Mouse (Mus musculus): ENCODE data around the gene Olfr1419. TPM values are rescaled to one million over a fixed set of nuclear protein-coding genes. Genes with fewer than 3 reads are reported as not detected.
A peak's percentile ranks its signal among the peaks of the same experiment; 100 is the strongest.
"Not testable (repeated sequence)": the region's sequence is repeated elsewhere in the genome, so short reads cannot be mapped to it uniquely, and the experiment has no call there.

The Olfr1419 gene
- not detected in 2 replicates for polyA plus RNA-seq (2015; fragmentation: Nextera tagmentation; extraction: Ambion mirVana)

DNA sequence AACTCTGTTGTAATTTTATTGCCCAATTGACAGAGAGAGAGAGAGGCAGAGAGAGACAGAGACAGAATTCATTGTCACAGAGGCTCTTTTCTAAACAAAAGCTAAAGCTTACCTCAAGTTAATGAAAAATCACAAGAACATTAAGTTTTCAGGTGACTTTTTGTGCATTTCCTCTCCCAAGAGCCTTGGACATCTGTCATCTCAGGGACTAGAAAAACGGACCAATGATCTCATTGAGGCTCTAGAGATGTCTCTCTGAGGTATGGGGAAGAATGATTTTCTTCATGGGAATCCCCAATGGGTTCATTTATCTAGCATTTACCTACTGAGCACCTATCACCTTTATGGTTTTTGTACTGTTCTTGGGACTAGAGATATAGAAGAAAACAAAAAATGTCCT is at the start of gene Olfr1419:
Gene Olfr1419, minus strand, starts transcription at position 101 of the 400 bp plus-strand sequence.
- H3K9me3 ChIP-seq (replicated peaks; ENCODE audit: control insufficient read depth, low read length), result no peaks in the 10 kb centered on the region
- H3K27me3 ChIP-seq (ENCODE audit: control insufficient read depth, insufficient read depth, low read depth, low read length), result no peaks in the 10 kb centered on the region
- no peak within 1 kb of the TSS for H3K4me2 ChIP-seq (ENCODE audit: low read depth, low read length)
- H3K27ac ChIP-seq (ENCODE audit: low read length), result no peak within 1 kb of the TSS
- no peaks in the 10 kb centered on the region for H3K4me1 ChIP-seq (ENCODE audit: control insufficient read depth, low read depth, low read length)
- 32% methylated on average over 1 of the region's 1 CpGs for WGBS (ENCODE audit: insufficient replicate concordance)
- ATAC-seq (ENCODE audit: low read depth), result no peak
- no peak within 1 kb of the TSS for H3K9ac ChIP-seq (ENCODE audit: low read depth, low read length)
- H3K36me3 ChIP-seq (ENCODE audit: control insufficient read depth, insufficient read depth), result no peaks in the 10 kb centered on the region
- no peak within 1 kb of the TSS for H3K4me3 ChIP-seq (ENCODE audit: low read depth, low read length)

GRCm38 (mm10) chr19:11922515-11922914 is 47.6 kb upstream of the Olfr1419 start:
- H3K4me3 ChIP-seq (ENCODE audit: low read depth, low read length); H3K4me2 ChIP-seq (ENCODE audit: low read depth, low read length); ATAC-seq (ENCODE audit: low read depth); H3K9ac ChIP-seq (ENCODE audit: low read depth, low read length); H3K27ac ChIP-seq (ENCODE audit: low read length); H3K27me3 ChIP-seq (ENCODE audit: control insufficient read depth, insufficient read depth, low read depth, low read length); H3K9me3 ChIP-seq (replicated peaks; ENCODE audit: control insufficient read depth, low read length); H3K4me1 ChIP-seq (ENCODE audit: control insufficient read depth, low read depth, low read length): not testable (repeated sequence)
- WGBS (ENCODE audit: insufficient replicate concordance), result 75% methylated on average over 2 of the region's 2 CpGs
- H3K36me3 ChIP-seq (ENCODE audit: control insufficient read depth, insufficient read depth), result peaks cover 33% of the 10 kb centered on the region

GRCm38 (mm10) chr19:11922068-11922467 is 47.2 kb upstream of the Olfr1419 start:
- Histone ChIP-seq H3K27ac (ENCODE audit: low read length) (no peak overlapping the region), H3K4me1 (ENCODE audit: control insufficient read depth, low read depth, low read length) (no peaks in the 10 kb centered on the region), H3K27me3 (ENCODE audit: control insufficient read depth, insufficient read depth, low read depth, low read length) (no peaks in the 10 kb centered on the region), H3K9ac (ENCODE audit: low read depth, low read length) (no peak overlapping the region), H3K4me2 (ENCODE audit: low read depth, low read length) (no peak overlapping the region), H3K36me3 (ENCODE audit: control insufficient read depth, insufficient read depth) (peaks cover 33% of the 10 kb centered on the region), H3K4me3 (ENCODE audit: low read depth, low read length) (no peak overlapping the region), H3K9me3 (replicated peaks; ENCODE audit: control insufficient read depth, low read length) (no peaks in the 10 kb centered on the region)
- WGBS (ENCODE audit: insufficient replicate concordance), result 77% methylated on average over 1 of the region's 1 CpGs
- no peak for ATAC-seq (ENCODE audit: low read depth)

DNA sequence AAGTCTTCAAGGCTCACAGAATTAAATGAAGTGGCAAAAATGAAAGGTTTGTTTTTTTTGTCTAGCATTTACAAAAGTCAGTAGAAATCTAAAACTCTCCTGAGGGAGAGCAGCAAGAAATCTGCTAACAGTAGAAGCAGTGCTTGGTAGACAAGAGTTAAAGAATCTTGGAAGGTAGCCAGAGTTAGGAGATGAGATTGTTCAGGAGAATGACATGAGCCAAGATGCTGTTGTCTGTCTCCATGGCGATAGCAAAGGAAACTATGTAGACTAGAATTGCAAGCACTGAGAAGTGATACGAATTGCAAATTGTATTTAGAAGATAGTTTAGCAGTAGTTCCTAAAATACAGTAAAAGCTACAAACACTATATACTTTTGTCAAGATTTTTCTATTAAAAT is 40.9 kb upstream of the Olfr1419 start:
- Histone ChIP-seq H3K36me3 (ENCODE audit: control insufficient read depth, insufficient read depth) (peaks cover 12% of the 10 kb centered on the region), H3K4me3 (ENCODE audit: low read depth, low read length) (no peak overlapping the region), H3K27me3 (ENCODE audit: control insufficient read depth, insufficient read depth, low read depth, low read length) (no peaks in the 10 kb centered on the region), H3K9ac (ENCODE audit: low read depth, low read length) (no peak overlapping the region), H3K4me1 (ENCODE audit: control insufficient read depth, low read depth, low read length) (peaks cover 11% of the 10 kb centered on the region), H3K9me3 (replicated peaks; ENCODE audit: control insufficient read depth, low read length) (no peaks in the 10 kb centered on the region), H3K4me2 (ENCODE audit: low read depth, low read length) (no peak overlapping the region), H3K27ac (ENCODE audit: low read length) (no peak overlapping the region)
- ATAC-seq (ENCODE audit: low read depth), result no peak
- 61% methylated on average over 2 of the region's 2 CpGs for WGBS (ENCODE audit: insufficient replicate concordance)

DNA sequence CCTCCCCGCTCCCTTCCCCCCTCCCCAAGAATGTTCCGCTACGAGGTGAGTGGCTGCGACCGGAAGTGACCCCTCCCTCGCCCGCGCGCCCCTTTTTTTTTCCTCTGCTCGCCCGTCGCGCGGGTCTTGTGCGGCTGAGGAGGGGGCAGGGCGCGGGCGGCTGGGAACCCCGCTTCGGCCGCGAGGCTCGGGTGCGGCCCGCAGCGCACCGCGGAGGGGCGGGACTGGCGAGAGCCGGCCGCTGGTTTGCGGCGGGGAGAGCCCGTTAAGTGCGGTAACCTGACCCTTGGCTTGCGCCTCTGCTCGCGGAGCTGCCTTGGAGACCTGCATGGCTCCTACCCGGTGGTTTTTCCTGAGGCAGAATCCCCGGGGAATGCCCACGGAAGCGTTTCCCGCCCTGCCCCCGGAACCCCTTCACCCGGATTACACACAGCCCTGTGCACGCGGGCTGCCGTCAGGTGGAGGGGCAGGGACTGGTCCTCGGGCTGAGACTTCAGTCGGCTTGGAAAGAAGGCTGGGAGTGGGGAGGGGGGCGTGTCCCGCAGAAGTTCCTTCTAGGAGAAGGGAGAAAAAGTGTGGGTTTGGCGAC is 37.7 kb upstream of the Olfr1419 start:
- WGBS (ENCODE audit: insufficient replicate concordance), result under 1% methylated on average over 51 of the region's 54 CpGs

GRCm38 (mm10) chr19:11912037-11912532 is 37.2 kb upstream of the Olfr1419 start, which contains the start of gene Patl1:
Gene Patl1 (plus strand): TSS chr19:11912399.
- Histone ChIP-seq H3K9ac (ENCODE audit: low read depth, low read length) (peak within 1 kb of the TSS; percentile 95), H3K36me3 (ENCODE audit: control insufficient read depth, insufficient read depth) (peaks cover 3% of the 10 kb centered on the region; the same call in 1 of the 2 replicates), H3K4me2 (ENCODE audit: low read depth, low read length) (peak within 1 kb of the TSS; percentile 93), H3K27me3 (ENCODE audit: control insufficient read depth, insufficient read depth, low read depth, low read length) (no peaks in the 10 kb centered on the region), H3K4me1 (ENCODE audit: control insufficient read depth, low read depth, low read length) (peaks cover 11% of the 10 kb centered on the region), H3K9me3 (replicated peaks; ENCODE audit: control insufficient read depth, low read length) (no peaks in the 10 kb centered on the region), H3K27ac (ENCODE audit: low read length) (peak within 1 kb of the TSS; percentile 87), H3K4me3 (ENCODE audit: low read depth, low read length) (peak within 1 kb of the TSS; percentile 92)
- peak; percentile 97 for ATAC-seq (ENCODE audit: low read depth)
- WGBS (ENCODE audit: insufficient replicate concordance), result under 1% methylated on average over 40 of the region's 53 CpGs

More for the DNA sequence above, 37.7 kb upstream of the Olfr1419 start:
- Histone ChIP-seq H3K27ac (ENCODE audit: low read length) (peak overlapping the region; percentile 87), H3K36me3 (ENCODE audit: control insufficient read depth, insufficient read depth) (peaks cover 3% of the 10 kb centered on the region; the same call in 1 of the 2 replicates), H3K4me3 (ENCODE audit: low read depth, low read length) (peak overlapping the region; percentile 92), H3K9ac (ENCODE audit: low read depth, low read length) (peak overlapping the region; percentile 95), H3K27me3 (ENCODE audit: control insufficient read depth, insufficient read depth, low read depth, low read length) (no peaks in the 10 kb centered on the region), H3K9me3 (replicated peaks; ENCODE audit: control insufficient read depth, low read length) (no peaks in the 10 kb centered on the region), H3K4me1 (ENCODE audit: control insufficient read depth, low read depth, low read length) (peaks cover 11% of the 10 kb centered on the region), H3K4me2 (ENCODE audit: low read depth, low read length) (peak overlapping the region; percentile 93)
- ATAC-seq (ENCODE audit: low read depth), result peak; percentile 58

GRCm38 (mm10) chr19:11911603-11912002 is 36.7 kb upstream of the Olfr1419 start:
- 3% methylated on average over 17 of the region's 17 CpGs for WGBS (ENCODE audit: insufficient replicate concordance)
- Histone ChIP-seq H3K9ac (ENCODE audit: low read depth, low read length) (peak overlapping the region; percentile 60), H3K27ac (ENCODE audit: low read length) (peak overlapping the region; percentile 47), H3K27me3 (ENCODE audit: control insufficient read depth, insufficient read depth, low read depth, low read length) (no peaks in the 10 kb centered on the region), H3K9me3 (replicated peaks; ENCODE audit: control insufficient read depth, low read length) (no peaks in the 10 kb centered on the region), H3K36me3 (ENCODE audit: control insufficient read depth, insufficient read depth) (peaks cover 3% of the 10 kb centered on the region; the same call in 1 of the 2 replicates), H3K4me3 (ENCODE audit: low read depth, low read length) (peak overlapping the region; percentile 92), H3K4me2 (ENCODE audit: low read depth, low read length) (peak overlapping the region; percentile 83), H3K4me1 (ENCODE audit: control insufficient read depth, low read depth, low read length) (peaks cover 11% of the 10 kb centered on the region)
- peak; percentile 1; the same call in 1 of the 2 replicates for ATAC-seq (ENCODE audit: low read depth)

GRCm38 (mm10) chr19:11911021-11911420 is 36.1 kb upstream of the Olfr1419 start:
- WGBS (ENCODE audit: insufficient replicate concordance), result 26% methylated on average over 5 of the region's 5 CpGs
- Histone ChIP-seq H3K4me3 (ENCODE audit: low read depth, low read length) (peak overlapping the region; percentile 92), H3K36me3 (ENCODE audit: control insufficient read depth, insufficient read depth) (peaks cover 3% of the 10 kb centered on the region; the same call in 1 of the 2 replicates), H3K27me3 (ENCODE audit: control insufficient read depth, insufficient read depth, low read depth, low read length) (no peaks in the 10 kb centered on the region), H3K9ac (ENCODE audit: low read depth, low read length) (no peak overlapping the region), H3K4me2 (ENCODE audit: low read depth, low read length) (peak overlapping the region; percentile 83), H3K27ac (ENCODE audit: low read length) (no peak overlapping the region), H3K9me3 (replicated peaks; ENCODE audit: control insufficient read depth, low read length) (no peaks in the 10 kb centered on the region), H3K4me1 (ENCODE audit: control insufficient read depth, low read depth, low read length) (peaks cover 11% of the 10 kb centered on the region)
- no peak for ATAC-seq (ENCODE audit: low read depth)

DNA sequence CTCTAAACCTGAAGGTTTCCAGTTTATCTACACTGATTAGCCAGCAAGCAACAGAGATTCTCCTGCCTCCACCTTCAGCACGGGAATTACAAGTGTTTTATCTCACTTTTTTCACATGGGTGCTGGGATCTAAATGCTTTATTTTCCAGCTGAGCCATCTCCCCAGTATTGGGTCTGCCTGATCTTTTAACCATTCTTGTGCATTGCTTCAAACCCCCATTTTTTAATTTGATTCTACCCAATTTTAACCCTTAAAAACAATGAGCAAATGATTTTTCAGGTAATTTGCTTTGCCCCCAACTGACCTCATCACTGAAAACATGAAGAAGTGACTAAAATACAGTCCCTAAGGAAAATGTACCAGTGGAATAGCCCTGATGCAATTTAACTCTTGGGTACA is 11.4 kb upstream of the Olfr1419 start, which contains the start of gene Olfr1420:
Gene Olfr1420, plus strand, starts transcription at position 301 of the 400 bp plus-strand sequence.
- no peak within 1 kb of the TSS for H3K4me3 ChIP-seq (ENCODE audit: low read depth, low read length)
- 17% methylated on average over 1 of the region's 1 CpGs for WGBS (ENCODE audit: insufficient replicate concordance)
- H3K9me3 ChIP-seq (replicated peaks; ENCODE audit: control insufficient read depth, low read length), result no peaks in the 10 kb centered on the region
- no peak within 1 kb of the TSS for H3K27ac ChIP-seq (ENCODE audit: low read length)
- H3K9ac ChIP-seq (ENCODE audit: low read depth, low read length), result no peak within 1 kb of the TSS
- H3K36me3 ChIP-seq (ENCODE audit: control insufficient read depth, insufficient read depth), result no peaks in the 10 kb centered on the region
- no peak within 1 kb of the TSS for H3K4me2 ChIP-seq (ENCODE audit: low read depth, low read length)
- H3K27me3 ChIP-seq (ENCODE audit: control insufficient read depth, insufficient read depth, low read depth, low read length), result no peaks in the 10 kb centered on the region
- no peak for ATAC-seq (ENCODE audit: low read depth)
- no peaks in the 10 kb centered on the region for H3K4me1 ChIP-seq (ENCODE audit: control insufficient read depth, low read depth, low read length)
